ENCODE assay signal across 8 mouse cellular contexts in the genomic region with DNA sequence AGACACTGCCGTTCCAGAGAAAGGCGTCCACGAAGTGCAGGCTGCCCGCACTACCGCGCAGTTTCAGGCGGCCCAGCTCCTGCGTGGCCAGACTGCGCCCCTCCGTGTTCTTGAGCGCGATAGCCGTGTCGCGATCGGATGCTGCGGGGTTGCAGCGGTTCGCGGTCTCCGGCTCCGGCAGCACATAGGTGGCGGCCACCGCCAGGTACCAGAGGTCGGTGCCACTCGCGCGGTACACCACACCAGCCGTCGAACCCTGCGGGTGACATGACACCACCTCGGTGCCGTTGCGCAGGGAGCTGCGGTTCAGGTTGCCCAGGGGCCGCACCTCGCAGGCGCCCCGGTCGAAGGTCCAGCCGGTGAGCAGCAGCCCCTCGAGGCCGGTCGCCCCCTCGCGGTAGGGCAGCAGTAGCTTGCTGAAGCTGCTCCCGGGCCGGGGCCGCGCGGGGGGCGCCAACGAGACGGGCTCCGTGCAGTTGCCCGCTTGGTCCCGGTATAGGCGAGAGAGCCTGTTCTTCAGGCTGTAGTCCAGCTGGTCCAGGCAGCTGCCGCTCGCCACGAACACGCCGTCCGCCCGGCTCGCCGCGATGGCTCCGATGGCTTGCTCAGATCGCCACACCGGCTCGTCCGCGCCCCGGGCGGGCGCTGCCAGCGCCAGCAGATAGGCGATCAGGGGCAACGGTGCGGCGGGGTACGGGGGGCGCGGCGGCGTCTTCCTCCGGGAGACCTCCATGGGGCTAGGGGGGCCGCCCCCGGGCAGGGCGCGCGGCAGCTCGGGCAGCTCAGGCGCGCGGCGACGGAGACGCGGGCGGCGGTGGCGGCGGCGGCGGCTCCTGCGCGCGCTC. TPM values are rescaled to one million over a fixed set of nuclear protein-coding genes. Genes with fewer than 3 reads are reported as not detected.
DNase-seq lines count a peak whose midpoint lies in the region; ATAC-seq and TF ChIP-seq lines count a peak whose summit lies in the region.

No protein-coding gene starts in this region.

- TF ChIP-seq CTCF in intestine, postnatal 0 days (IDR thresholded peaks at IDR 0.05; ENCODE audit: low read depth) = peak; percentile 60

- H3K9me3 ChIP-seq in intestine, postnatal 0 days (ENCODE audit: control insufficient read depth) = no peaks in the 10 kb centered on the region
- no peaks in the 10 kb centered on the region for H3K9me3 ChIP-seq in liver, embryonic 11.5 days (ENCODE audit: control insufficient read depth, low read length)

- H3K4me2 ChIP-seq in intestine, postnatal 0 days (replicated peaks; ENCODE audit: low read depth) = peak overlapping the region; percentile 99
- H3K4me2 ChIP-seq in liver, embryonic 11.5 days = peak overlapping the region; percentile 94

- H3K36me3 ChIP-seq in intestine, postnatal 0 days (ENCODE audit: control insufficient read depth, insufficient read depth) = no peaks in the 10 kb centered on the region
- H3K36me3 ChIP-seq in liver, embryonic 11.5 days (ENCODE audit: control insufficient read depth, insufficient read depth, low read length) = no peaks in the 10 kb centered on the region
- no peaks in the 10 kb centered on the region for H3K36me3 ChIP-seq in splenic B cell, adult 2 months (ENCODE audit: control insufficient read depth, insufficient read depth, low read length, poor library complexity, severe bottlenecking)

- under 1% methylated on average over 89 of the region's 110 CpGs for WGBS in intestine, postnatal 0 days
- WGBS in liver, embryonic 11.5 days = under 1% methylated on average over 101 of the region's 110 CpGs

- H3K4me3 ChIP-seq in intestine, postnatal 0 days (ENCODE audit: low read depth, low read length) = peak overlapping the region; percentile 67
- H3K4me3 ChIP-seq in liver, embryonic 11.5 days (ENCODE audit: low read depth, low read length) = peak overlapping the region; percentile 84

- no peak overlapping the region for H3K27ac ChIP-seq in intestine, postnatal 0 days (ENCODE audit: low read depth, low read length)
- peak overlapping the region; percentile 49; the same call in 1 of the 2 replicates for H3K27ac ChIP-seq in liver, embryonic 11.5 days (ENCODE audit: low read depth, low read length)

- peak; percentile 32 for DNase-seq in kidney, adult 18-20 months
- no peak for DNase-seq in kidney, adult 11 months
- DNase-seq in embryo, embryonic 11 days = peak; percentile 76
- DNase-seq in liver, embryonic 11.5 days (ENCODE audit: low spot score) = peak; percentile 71
- DNase-seq in naive thymus-derived CD4-positive, alpha-beta T cell, adult 2 months (ENCODE audit: low read depth) = peak; percentile 48
- DNase-seq in splenic B cell, adult 2 months (ENCODE audit: low read depth, low spot score) = peak; percentile 81

- H3K4me1 ChIP-seq in intestine, postnatal 0 days (replicated peaks; ENCODE audit: control insufficient read depth, insufficient read depth, low read length) = no peaks in the 10 kb centered on the region
- peaks cover 33% of the 10 kb centered on the region for H3K4me1 ChIP-seq in liver, embryonic 11.5 days (replicated peaks; ENCODE audit: control insufficient read depth, insufficient read depth, low read length)

- peaks cover 76% of the 10 kb centered on the region for H3K27me3 ChIP-seq in intestine, postnatal 0 days (replicated peaks; ENCODE audit: control insufficient read depth, insufficient read depth, low read length)
- H3K27me3 ChIP-seq in liver, embryonic 11.5 days (replicated peaks; ENCODE audit: control insufficient read depth, insufficient read depth, low read length) = peaks cover 25% of the 10 kb centered on the region
- no peaks in the 10 kb centered on the region for H3K27me3 ChIP-seq in splenic B cell, adult 2 months (ENCODE audit: control insufficient read depth, insufficient read depth, low read length, poor library complexity, severe bottlenecking)

- peak overlapping the region; percentile 40 for H3K9ac ChIP-seq in intestine, postnatal 0 days (ENCODE audit: low read depth, low read length)
- H3K9ac ChIP-seq in liver, embryonic 11.5 days (ENCODE audit: low read depth, low read length) = peak overlapping the region; percentile 82

- peak; percentile 16; the same call in 1 of the 2 replicates for ATAC-seq in granulocyte monocyte progenitor cell, adult 5-6 weeks (replicated peaks; ENCODE audit: poor library complexity, severe bottlenecking)
- no peak for ATAC-seq in intestine, postnatal 0 days
- ATAC-seq in liver, embryonic 11.5 days (replicated peaks; ENCODE audit: low FRiP score) = peak; percentile 55

RNA-seq across cellular contexts. Expression of gene Plxnc1, which starts 0.6 kb away (rescaled TPM):
- 13.4 and 16.7 TPM in 2 replicates for total RNA-seq in granulocyte monocyte progenitor cell, adult 5-6 weeks (2014; fragmentation: Nextera tagmentation)
- 9.9 and 14.1 TPM in 2 replicates for total RNA-seq in granulocyte monocyte progenitor cell, adult 5-6 weeks (2017)
- polyA plus RNA-seq in intestine, postnatal 0 days (2015; fragmentation: Nextera tagmentation; extraction: Ambion mirVana) = 0.70 and 0.80 TPM in 2 replicates
- polyA plus RNA-seq in liver, embryonic 11.5 days (2014; fragmentation: Nextera tagmentation; extraction: Ambion mirVana) = 5.3 and 6.0 TPM in 2 replicates
